Mouse (Mus musculus) cortical plate, adult 2 months (tissue): ENCODE data around the gene Marcks.

Experiments used
- CTCF ChIP-seq: fragments of 200-500 bp; IDR thresholded peaks from 2 replicates; pipeline ENCODE4 v1.5.1; 2011; ENCODE audit warnings: mild to moderate bottlenecking, control low read depth, low read length; ENCODE audit not compliant: insufficient read depth; ENCODE audit errors: extremely low read depth
- POLR2A ChIP-seq: fragments of 200-500 bp; IDR thresholded peaks from 2 replicates; pipeline ENCODE4 v1.6.1; 2011; ENCODE audit warnings: mild to moderate bottlenecking, low read length, control low read depth; ENCODE audit not compliant: insufficient read depth; ENCODE audit errors: extremely low read depth

GRCm38 (mm10) chr10:37170466-37170865, 31.7 kb upstream of the Marcks start:
- no peak for TF ChIP-seq CTCF
- no peak for TF ChIP-seq POLR2A
